17 mouse cellular contexts compared by ENCODE assay signal in the genomic region with DNA sequence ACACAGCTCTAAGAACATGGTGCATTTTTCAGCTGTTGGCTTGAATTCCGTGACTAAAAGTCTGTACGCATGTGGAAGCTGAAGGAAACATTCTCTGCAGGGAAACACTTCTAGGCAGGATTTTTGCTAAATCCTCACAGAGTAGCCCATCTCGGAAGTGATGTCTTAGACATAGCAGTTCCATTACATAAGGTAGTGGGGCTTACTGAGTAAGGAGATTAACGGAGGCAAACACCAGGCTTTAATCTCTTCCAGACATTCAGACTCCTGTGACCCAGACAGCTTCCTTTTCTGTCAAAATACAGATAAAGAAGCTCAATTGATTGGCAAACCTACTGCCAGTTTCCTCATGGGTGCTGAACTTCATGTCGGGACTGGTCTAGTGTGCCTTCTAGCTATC.
DNase-seq lines count a peak whose midpoint lies in the region; ATAC-seq and TF ChIP-seq lines count a peak whose summit lies in the region.
"Had no signal": no experiment of that assay in that cellular context is flagged by ENCODE, and none has a peak within 500 bp of the region (broad histone marks: within the 10 kb centered on the region; RNA-seq: fewer than 3 reads in every experiment).

No protein-coding gene starts in this region.

- no peak for DNase-seq in heart, adult 11 months
- DNase-seq in midbrain, embryonic 11.5 days (ENCODE audit: low spot score, missing footprints): no peak
- DNase-seq in midbrain, postnatal 0 days (ENCODE audit: low spot score): no peak
- peak; percentile 75 for DNase-seq in embryonic facial prominence, embryonic 14.5 days (ENCODE audit: low spot score)
- peak; percentile 2 for DNase-seq in yolk sac, embryonic 10.5 days (ENCODE audit: low spot score)
- DNase-seq in layer of hippocampus, adult 2 months (ENCODE audit: low spot score in 2 of 2): no peak
- DNase-seq: B cell, adult 2 months; cerebellum, adult 18-20 months had no signal

- H3K9me3 ChIP-seq in heart, embryonic 12.5 days (replicated peaks): no peaks in the 10 kb centered on the region
- H3K9me3 ChIP-seq in midbrain, embryonic 11.5 days (ENCODE audit: control insufficient read depth, low read length): no peaks in the 10 kb centered on the region
- H3K9me3 ChIP-seq in midbrain, postnatal 0 days (ENCODE audit: low read length): no peaks in the 10 kb centered on the region
- no peaks in the 10 kb centered on the region for H3K9me3 ChIP-seq in embryonic facial prominence, embryonic 14.5 days (ENCODE audit: control insufficient read depth, low read length)
- H3K9me3 ChIP-seq: forebrain, embryonic 12.5 days; intestine, embryonic 15.5 days; kidney, embryonic 15.5 days; limb, embryonic 13.5 days; megakaryocyte, embryonic 14.5 days had no signal

- H3K36me3 ChIP-seq in heart, embryonic 12.5 days: no peaks in the 10 kb centered on the region
- H3K36me3 ChIP-seq in midbrain, embryonic 11.5 days (ENCODE audit: control insufficient read depth, insufficient read depth, low read length): no peaks in the 10 kb centered on the region
- H3K36me3 ChIP-seq in midbrain, postnatal 0 days (ENCODE audit: insufficient read depth, low read length): no peaks in the 10 kb centered on the region
- no peaks in the 10 kb centered on the region for H3K36me3 ChIP-seq in embryonic facial prominence, embryonic 14.5 days (ENCODE audit: control insufficient read depth, insufficient read depth, low read length)
- H3K36me3 ChIP-seq: forebrain, embryonic 12.5 days; intestine, embryonic 15.5 days; kidney, embryonic 15.5 days; limb, embryonic 13.5 days had no signal

- ATAC-seq in heart, embryonic 12.5 days (ENCODE audit: insufficient number of reproducible peaks, low FRiP score): peak; percentile 63; the same call in 1 of the 2 replicates
- ATAC-seq in midbrain, embryonic 11.5 days (ENCODE audit: low FRiP score): peak; percentile 42; the same call in 1 of the 2 replicates
- ATAC-seq in midbrain, postnatal 0 days (ENCODE audit: low FRiP score): no peak
- peak; percentile 79 for ATAC-seq in embryonic facial prominence, embryonic 14.5 days (ENCODE audit: low read depth)
- no peak for ATAC-seq in inflammation-experienced regulatory T-cells, adult 6 months
- ATAC-seq: intestine, embryonic 15.5 days; Patski had no signal

- 13% methylated on average over 5 of the region's 5 CpGs for WGBS in heart, embryonic 12.5 days
- 13% methylated on average over 5 of the region's 5 CpGs for WGBS in midbrain, embryonic 11.5 days
- WGBS in midbrain, postnatal 0 days: 16% methylated on average over 5 of the region's 5 CpGs
- 9% methylated on average over 5 of the region's 5 CpGs for WGBS in embryonic facial prominence, embryonic 14.5 days

- H3K9ac ChIP-seq in heart, embryonic 12.5 days: no peak overlapping the region
- no peak overlapping the region for H3K9ac ChIP-seq in midbrain, embryonic 11.5 days (ENCODE audit: low read length)
- H3K9ac ChIP-seq in midbrain, postnatal 0 days (replicated peaks; ENCODE audit: low read length, poor library complexity, severe bottlenecking): no peak overlapping the region
- H3K9ac ChIP-seq in embryonic facial prominence, embryonic 14.5 days (ENCODE audit: low read depth, low read length): no peak overlapping the region
- H3K9ac ChIP-seq: forebrain, embryonic 12.5 days; intestine, embryonic 15.5 days; kidney, embryonic 15.5 days; limb, embryonic 13.5 days had no signal

- H3K4me3 ChIP-seq in heart, embryonic 12.5 days: no peak overlapping the region
- no peak overlapping the region for H3K4me3 ChIP-seq in midbrain, embryonic 11.5 days (ENCODE audit: low read depth, low read length)
- no peak overlapping the region for H3K4me3 ChIP-seq in midbrain, postnatal 0 days (ENCODE audit: low read depth, low read length)
- H3K4me3 ChIP-seq in embryonic facial prominence, embryonic 14.5 days (ENCODE audit: low read depth, low read length): no peak overlapping the region
- H3K4me3 ChIP-seq in layer of hippocampus, adult 2 months: no peak overlapping the region
- H3K4me3 ChIP-seq: forebrain, embryonic 12.5 days; intestine, embryonic 15.5 days; kidney, embryonic 15.5 days; left cerebral cortex, adult 2 months; limb, embryonic 13.5 days; megakaryocyte, embryonic 14.5 days had no signal

- 0 out of 2 replicates have a peak overlapping the region, but pooled peaks have one; percentile 24 for H3K27ac ChIP-seq in heart, embryonic 12.5 days (ENCODE audit: poor library complexity, severe bottlenecking)
- no peak overlapping the region for H3K27ac ChIP-seq in midbrain, embryonic 11.5 days (ENCODE audit: low read depth, low read length)
- H3K27ac ChIP-seq in midbrain, postnatal 0 days (ENCODE audit: low read depth, low read length): no peak overlapping the region
- H3K27ac ChIP-seq in embryonic facial prominence, embryonic 14.5 days (replicated peaks; ENCODE audit: low read depth, low read length): no peak overlapping the region; the same call in 1 of the 2 replicates
- no peak overlapping the region for H3K27ac ChIP-seq in layer of hippocampus, adult 2 months
- H3K27ac ChIP-seq: forebrain, embryonic 12.5 days; intestine, embryonic 15.5 days; kidney, embryonic 15.5 days; left cerebral cortex, adult 2 months; limb, embryonic 13.5 days had no signal

- no peaks in the 10 kb centered on the region for H3K27me3 ChIP-seq in heart, embryonic 12.5 days (replicated peaks)
- H3K27me3 ChIP-seq in midbrain, embryonic 11.5 days (ENCODE audit: control insufficient read depth, insufficient read depth, low read length): no peaks in the 10 kb centered on the region
- no peaks in the 10 kb centered on the region for H3K27me3 ChIP-seq in midbrain, postnatal 0 days (ENCODE audit: insufficient read depth, low read length)
- H3K27me3 ChIP-seq in embryonic facial prominence, embryonic 14.5 days (replicated peaks; ENCODE audit: control insufficient read depth, insufficient read depth, low read length): no peaks in the 10 kb centered on the region
- H3K27me3 ChIP-seq: forebrain, embryonic 12.5 days; intestine, embryonic 15.5 days; kidney, embryonic 15.5 days; limb, embryonic 13.5 days; megakaryocyte, embryonic 14.5 days; Patski had no signal

- peaks cover 5% of the 10 kb centered on the region; the same call in 1 of the 2 replicates for H3K4me1 ChIP-seq in heart, embryonic 12.5 days (replicated peaks)
- H3K4me1 ChIP-seq in midbrain, embryonic 11.5 days (ENCODE audit: control insufficient read depth, insufficient read depth, low read length): peaks cover 4% of the 10 kb centered on the region; the same call in 1 of the 2 replicates
- no peaks in the 10 kb centered on the region for H3K4me1 ChIP-seq in midbrain, postnatal 0 days (ENCODE audit: insufficient read depth, low read length)
- no peaks in the 10 kb centered on the region for H3K4me1 ChIP-seq in embryonic facial prominence, embryonic 14.5 days (ENCODE audit: control insufficient read depth, insufficient read depth, low read length)
- H3K4me1 ChIP-seq: intestine, embryonic 15.5 days; kidney, embryonic 15.5 days; limb, embryonic 13.5 days; megakaryocyte, embryonic 14.5 days had no signal

- no peak overlapping the region for H3K4me2 ChIP-seq in heart, embryonic 12.5 days
- H3K4me2 ChIP-seq in midbrain, embryonic 11.5 days: no peak overlapping the region
- H3K4me2 ChIP-seq in midbrain, postnatal 0 days (ENCODE audit: low read depth, low read length, poor library complexity, severe bottlenecking): no peak overlapping the region
- no peak overlapping the region for H3K4me2 ChIP-seq in embryonic facial prominence, embryonic 14.5 days (ENCODE audit: low read depth, low read length)
- H3K4me2 ChIP-seq: forebrain, embryonic 12.5 days; intestine, embryonic 15.5 days; kidney, embryonic 15.5 days; limb, embryonic 13.5 days had no signal

- TF ChIP-seq CTCF in midbrain, postnatal 0 days (IDR thresholded peaks at IDR 0.05): no peak
- TF ChIP-seq CTCF in layer of hippocampus, adult 2 months (conservative IDR thresholded peaks at IDR 0.05): no peak

Comparison
In these comparisons a context has a peak if more than half of its experiments do, and no peak if none do; other contexts are left out.
1. ATAC-seq: peak in heart, embryonic 12.5 days (single experiment), midbrain, embryonic 11.5 days (single experiment) and embryonic facial prominence, embryonic 14.5 days (single experiment); none in midbrain, postnatal 0 days (single experiment) and inflammation-experienced regulatory T-cells, adult 6 months (single experiment).
2. DNase-seq: peak in embryonic facial prominence, embryonic 14.5 days (single experiment) and yolk sac, embryonic 10.5 days (single experiment); none in heart, adult 11 months (single experiment), midbrain, embryonic 11.5 days (single experiment), midbrain, postnatal 0 days (single experiment) and layer of hippocampus, adult 2 months (0 of 2).